Mouse (Mus musculus) liver, embryonic 14.5 days (tissue): ENCODE data around the gene Cbfb. TPM values are rescaled to one million over a fixed set of nuclear protein-coding genes. Genes with fewer than 3 reads are reported as not detected.

Experiments
- ATAC-seq: fragments of 200-750 bp; cut with Nextera tagmentation; 2 replicates; pipeline ENCODE4 v1.8.0; 2017; ENCODE audit warnings: moderate number of reproducible peaks, mild to moderate bottlenecking, moderate library complexity; ENCODE audit not compliant: insufficient read depth
- DNase-seq, 3 experiments: peaks; one replicate each; pipeline ENCODE4 v3.0.0-alpha.2; 2012 to 2013; ENCODE audit warnings: low read depth in 3 of 3, low spot score in 3 of 3
- H3K27ac ChIP-seq: fragments of 300-500 bp; sonication (generic); 2 replicates; pipeline ENCODE4 v1.5.1; 2014; ENCODE audit warnings: moderate library complexity, mild to moderate bottlenecking, control low read depth, inconsistent platforms
- H3K27me3 ChIP-seq: fragments of 300-500 bp; sonication (generic); 2 replicates; pipeline ENCODE4 v1.6.1; 2014; ENCODE audit warnings: mild to moderate bottlenecking, low read length, moderate library complexity; ENCODE audit not compliant: control insufficient read depth, insufficient read depth
- H3K36me3 ChIP-seq: fragments of 300-500 bp; sonication (generic); replicated peaks from 2 replicates; pipeline ENCODE4 v1.6.1; 2014; ENCODE audit warnings: low read depth; ENCODE audit not compliant: control insufficient read depth, insufficient read depth
- H3K4me1 ChIP-seq, 2 experiments: fragments of 200-500 bp in 1 of 2; fragments of 300-500 bp in 1 of 2; sonication (generic) in 1 of 2; replicated peaks; 2 replicates each; pipeline ENCODE4 v1.6.1; 2012 to 2014; ENCODE audit warnings: antibody characterized with exemption in 1 of 2, inconsistent platforms in 1 of 2, low read length in 1 of 2; ENCODE audit not compliant: control insufficient read depth in 2 of 2, insufficient read depth in 2 of 2
- H3K4me2 ChIP-seq: fragments of 300-500 bp; sonication (generic); 2 replicates; pipeline ENCODE4 v1.6.1; 2014; ENCODE audit warnings: low read depth, mild to moderate bottlenecking, control low read depth, moderate library complexity
- H3K4me3 ChIP-seq, 2 experiments: fragments of 200-500 bp in 1 of 2; fragments of 300-500 bp in 1 of 2; sonication (generic) in 1 of 2; 2 replicates each; pipeline ENCODE4 v1.5.1; 2012 to 2014; ENCODE audit warnings: low read depth in 2 of 2, low read length in 2 of 2, mild to moderate bottlenecking in 2 of 2, control low read depth in 1 of 2, inconsistent platforms in 1 of 2, moderate library complexity in 1 of 2; ENCODE audit not compliant: insufficient read depth in 1 of 2
- H3K9ac ChIP-seq: fragments of 300-500 bp; sonication (generic); replicated peaks from 2 replicates; pipeline ENCODE4 v1.6.1; 2014; ENCODE audit warnings: mild to moderate bottlenecking, control low read depth, moderate library complexity
- H3K9me3 ChIP-seq: fragments of 300-500 bp; sonication (generic); 2 replicates; pipeline ENCODE4 v1.6.1; 2016; ENCODE audit warnings: low read length, mixed read lengths; ENCODE audit not compliant: control insufficient read depth
- CTCF ChIP-seq: IDR thresholded peaks from 2 replicates; pipeline ENCODE4 v1.5.1; 2016; ENCODE audit warnings: antibody characterized with exemption, low read depth, control low read depth
- EP300 ChIP-seq: IDR thresholded peaks from 2 replicates; pipeline ENCODE4 v1.6.1; 2016; ENCODE audit warnings: antibody characterized with exemption, low read depth
- WGBS: fragments of 180-500 bp; shearing (Covaris S2); extraction: QIAGEN DNeasy Blood & Tissue Kit; methylation state at CpG from one replicate; pipeline ENCODE4 v1.1.7; 2014; ENCODE audit not compliant: insufficient replicate concordance; 5-methylcytosine and 5-hydroxymethylcytosine counted together
- polyA plus RNA-seq, 2 experiments: library from polyadenylated mRNA; depleted of rRNA in 1 of 2; stranded (reverse) in 1 of 2; unstranded in 1 of 2; fragments of >200 nt; fragmentation: Nextera tagmentation in 1 of 2; extraction: Ambion mirVana in 1 of 2; gene quantifications; 2 replicates each; pipeline versions ENCODE4 v1.2.1 to v1.2.3; 2012 to 2014

Cbfb gene
- polyA plus RNA-seq, 2 experiments, result 5.8 to 7.5 TPM

- H3K27ac ChIP-seq, result no peak overlapping the region
- no peaks in the 10 kb centered on the region for H3K4me1 ChIP-seq
- no peak for ATAC-seq
- no peak overlapping the region for H3K9ac ChIP-seq
- no peak for TF ChIP-seq EP300
- TF ChIP-seq CTCF, result no peak
- no peaks in the 10 kb centered on the region for H3K9me3 ChIP-seq
- no peak for DNase-seq
- no peaks in the 10 kb centered on the region for H3K27me3 ChIP-seq
- H3K36me3 ChIP-seq, result no peaks in the 10 kb centered on the region
- WGBS, result 75% methylated on average over 6 of the region's 6 CpGs
- no peak overlapping the region for H3K4me3 ChIP-seq
- H3K4me2 ChIP-seq, result no peak overlapping the region
Measured at GRCm38 (mm10) chr8:105178211-105178800, 7.8 kb downstream of the Cbfb start.

- ATAC-seq, result no peak
- no peaks in the 10 kb centered on the region for H3K9me3 ChIP-seq
- H3K4me3 ChIP-seq, result no peak overlapping the region
- no peak overlapping the region for H3K27ac ChIP-seq
- no peak overlapping the region for H3K4me2 ChIP-seq
- H3K9ac ChIP-seq, result no peak overlapping the region
- TF ChIP-seq CTCF (no peak), EP300 (no peak)
- WGBS, result 54% methylated on average over 1 of the region's 1 CpGs
- no peaks in the 10 kb centered on the region for H3K36me3 ChIP-seq
- H3K4me1 ChIP-seq, result no peaks in the 10 kb centered on the region
- DNase-seq, result no peak
- no peaks in the 10 kb centered on the region for H3K27me3 ChIP-seq
Measured at GRCm38 (mm10) chr8:105182201-105182600, 11.7 kb downstream of the Cbfb start.

DNA sequence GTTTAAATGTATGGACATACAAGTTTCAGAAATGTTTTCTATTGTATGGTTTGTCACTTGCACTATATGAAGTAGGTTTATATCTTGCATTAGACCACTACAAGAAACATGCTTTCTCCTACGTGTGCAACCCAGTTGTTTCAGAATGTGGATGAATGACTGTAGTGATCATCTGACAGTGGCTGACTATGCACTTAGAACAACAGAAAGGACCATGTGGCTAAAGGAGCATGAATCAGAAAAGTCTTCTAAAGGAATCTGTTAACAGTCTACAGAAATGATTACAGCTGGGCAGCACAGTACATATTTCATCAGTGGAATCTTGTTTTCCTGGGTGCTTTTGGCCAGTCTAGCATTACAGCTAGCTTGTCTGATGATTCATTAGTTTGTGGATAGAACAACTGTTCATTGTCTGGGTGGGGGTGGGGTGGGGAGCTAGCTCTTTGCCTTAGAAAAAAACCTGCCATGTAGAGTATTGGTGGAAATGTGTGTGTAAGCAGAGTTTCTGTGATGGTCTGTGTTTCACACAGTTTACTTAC lies 16.1 kb downstream of the Cbfb start:
- H3K27ac ChIP-seq, result no peak overlapping the region
- WGBS, result 69% methylated on average over 1 of the region's 1 CpGs
- H3K36me3 ChIP-seq, result no peaks in the 10 kb centered on the region
- no peaks in the 10 kb centered on the region for H3K9me3 ChIP-seq
- H3K4me3 ChIP-seq, result no peak overlapping the region
- no peak overlapping the region for H3K9ac ChIP-seq
- ATAC-seq (no peak), DNase-seq (no peak)
- no peaks in the 10 kb centered on the region for H3K27me3 ChIP-seq
- TF ChIP-seq CTCF, result no peak
- TF ChIP-seq EP300, result no peak
- H3K4me2 ChIP-seq, result no peak overlapping the region
- H3K4me1 ChIP-seq, result no peaks in the 10 kb centered on the region

GRCm38 (mm10) chr8:105192182-105192581 lies 21.7 kb downstream of the Cbfb start:
- no peaks in the 10 kb centered on the region for H3K36me3 ChIP-seq
- no peak for ATAC-seq
- DNase-seq, result no peak
- no peak overlapping the region for H3K4me3 ChIP-seq
- no peaks in the 10 kb centered on the region for H3K4me1 ChIP-seq
- TF ChIP-seq CTCF (no peak), EP300 (no peak)
- H3K9ac ChIP-seq, result no peak overlapping the region
- no peaks in the 10 kb centered on the region for H3K9me3 ChIP-seq
- H3K27me3 ChIP-seq, result no peaks in the 10 kb centered on the region
- H3K27ac ChIP-seq, result no peak overlapping the region
- H3K4me2 ChIP-seq, result no peak overlapping the region
- WGBS, result 86% methylated on average over 5 of the region's 5 CpGs

- no peak overlapping the region for H3K4me3 ChIP-seq
- 0 out of 2 replicates have a peak, but pooled peaks cover 2% of the 10 kb centered on the region for H3K36me3 ChIP-seq
- TF ChIP-seq EP300 (no peak), CTCF (no peak)
- H3K4me1 ChIP-seq, result peaks cover 3 to 6% of the 10 kb centered on the region in 2 experiments; a peak in 3 of 4 replicates
- DNase-seq (no peak), ATAC-seq (no peak)
- no peak overlapping the region for H3K27ac ChIP-seq
- H3K4me2 ChIP-seq, result no peak overlapping the region
- no peaks in the 10 kb centered on the region for H3K9me3 ChIP-seq
- H3K27me3 ChIP-seq, result no peaks in the 10 kb centered on the region
- no peak overlapping the region for H3K9ac ChIP-seq
- WGBS, result 49% methylated on average over 1 of the region's 1 CpGs
Measured at GRCm38 (mm10) chr8:105205748-105206147, 35.3 kb downstream of the Cbfb start.
